Mouse (Mus musculus) stomach, embryonic 15.5 days (tissue): ENCODE results near the gene Defb29. TPM values are rescaled to one million over a fixed set of nuclear protein-coding genes. Genes with fewer than 3 reads are reported as not detected.

Source experiments
- ATAC-seq: fragments of 200-750 bp; cut with Nextera tagmentation; 2 replicates; pipeline ENCODE4 v1.8.0; 2017; ENCODE audit warnings: low read depth, moderate number of reproducible peaks, moderate TSS enrichment; ENCODE audit not compliant: insufficient read depth, low FRiP score
- H3K27ac ChIP-seq: fragments of 300-500 bp; sonication (generic); 2 replicates; pipeline ENCODE4 v1.5.1; 2015; ENCODE audit warnings: mild to moderate bottlenecking, inconsistent platforms
- H3K27me3 ChIP-seq: fragments of 300-500 bp; sonication (generic); replicated peaks from 2 replicates; pipeline ENCODE4 v1.6.1; 2015; ENCODE audit warnings: inconsistent platforms
- H3K36me3 ChIP-seq: fragments of 300-500 bp; sonication (generic); 2 replicates; pipeline ENCODE4 v1.6.1; 2015; ENCODE audit warnings: inconsistent platforms
- H3K4me1 ChIP-seq: fragments of 300-500 bp; sonication (generic); 2 replicates; pipeline ENCODE4 v1.6.1; 2015; ENCODE audit warnings: inconsistent platforms
- H3K4me2 ChIP-seq: fragments of 300-500 bp; sonication (generic); 2 replicates; pipeline ENCODE4 v1.6.1; 2015; ENCODE audit warnings: mild to moderate bottlenecking, inconsistent platforms
- H3K4me3 ChIP-seq: fragments of 300-500 bp; sonication (generic); replicated peaks from 2 replicates; pipeline ENCODE4 v1.5.1; 2015; ENCODE audit warnings: inconsistent platforms
- H3K9ac ChIP-seq: fragments of 300-500 bp; sonication (generic); 2 replicates; pipeline ENCODE4 v1.6.1; 2015; ENCODE audit warnings: inconsistent platforms
- H3K9me3 ChIP-seq: fragments of 300-500 bp; sonication (generic); 2 replicates; pipeline ENCODE4 v1.6.1; 2016; ENCODE audit warnings: inconsistent platforms
- WGBS: fragments of 180-500 bp; shearing (Covaris S2); methylation state at CpG from one replicate; pipeline ENCODE4 v1.1.7; 2015; 5-methylcytosine and 5-hydroxymethylcytosine counted together
- polyA plus RNA-seq: library from polyadenylated mRNA; unstranded; fragments of >200 nt; fragmentation: Nextera tagmentation; extraction: Ambion mirVana; gene quantifications from 2 replicates; pipeline ENCODE4 v1.2.1, GENCODE M21; 2015

The Defb29 gene
- polyA plus RNA-seq, 1 experiment from 2014 or later = not detected

GRCm38 (mm10) chr2:152553774-152554423, 14.0 kb upstream of the Defb29 start:
- no peak for ATAC-seq
- H3K4me3 ChIP-seq = no peak overlapping the region
- no peaks in the 10 kb centered on the region for H3K9me3 ChIP-seq
- H3K4me1 ChIP-seq = no peaks in the 10 kb centered on the region
- H3K27ac ChIP-seq = no peak overlapping the region
- no peaks in the 10 kb centered on the region for H3K36me3 ChIP-seq
- no peaks in the 10 kb centered on the region for H3K27me3 ChIP-seq
- no peak overlapping the region for H3K9ac ChIP-seq
- WGBS = 9% methylated on average over 16 of the region's 16 CpGs
- H3K4me2 ChIP-seq = peak overlapping the region; percentile 45

GRCm38 (mm10) chr2:152548124-152548523, 8.2 kb upstream of the Defb29 start:
- Histone ChIP-seq H3K4me3 (no peak overlapping the region), H3K9ac (no peak overlapping the region), H3K4me2 (no peak overlapping the region), H3K9me3 (no peaks in the 10 kb centered on the region), H3K36me3 (no peaks in the 10 kb centered on the region), H3K4me1 (no peaks in the 10 kb centered on the region), H3K27ac (no peak overlapping the region), H3K27me3 (no peaks in the 10 kb centered on the region)
- 45% methylated on average over 5 of the region's 5 CpGs for WGBS
- no peak for ATAC-seq

GRCm38 (mm10) chr2:152544691-152545090, 4.8 kb upstream of the Defb29 start:
- no peaks in the 10 kb centered on the region for H3K9me3 ChIP-seq
- H3K9ac ChIP-seq = no peak overlapping the region
- no peaks in the 10 kb centered on the region for H3K27me3 ChIP-seq
- no peak overlapping the region for H3K27ac ChIP-seq
- no peaks in the 10 kb centered on the region for H3K4me1 ChIP-seq
- ATAC-seq = no peak
- H3K36me3 ChIP-seq = no peaks in the 10 kb centered on the region
- no peak overlapping the region for H3K4me2 ChIP-seq
- H3K4me3 ChIP-seq = no peak overlapping the region
- 14% methylated on average over 4 of the region's 4 CpGs for WGBS

GRCm38 (mm10) chr2:152543478-152543877, 3.6 kb upstream of the Defb29 start:
- Histone ChIP-seq H3K9me3 (no peaks in the 10 kb centered on the region), H3K27me3 (no peaks in the 10 kb centered on the region), H3K4me3 (no peak overlapping the region), H3K9ac (no peak overlapping the region), H3K4me2 (no peak overlapping the region), H3K27ac (no peak overlapping the region), H3K4me1 (no peaks in the 10 kb centered on the region), H3K36me3 (no peaks in the 10 kb centered on the region)
- ATAC-seq = no peak
- WGBS = 64% methylated on average over 4 of the region's 4 CpGs

- no peak overlapping the region for H3K4me2 ChIP-seq
- no peaks in the 10 kb centered on the region for H3K9me3 ChIP-seq
- H3K4me1 ChIP-seq = no peaks in the 10 kb centered on the region
- no peaks in the 10 kb centered on the region for H3K27me3 ChIP-seq
- H3K9ac ChIP-seq = no peak overlapping the region
- no peak overlapping the region for H3K4me3 ChIP-seq
- 84% methylated on average over 2 of the region's 2 CpGs for WGBS
- H3K27ac ChIP-seq = no peak overlapping the region
- no peak for ATAC-seq
- no peaks in the 10 kb centered on the region for H3K36me3 ChIP-seq
Measured at GRCm38 (mm10) chr2:152542897-152543296, 3.0 kb upstream of the Defb29 start.

- no peak for ATAC-seq
- H3K27me3 ChIP-seq = no peaks in the 10 kb centered on the region
- WGBS = 76% methylated on average over 9 of the region's 9 CpGs
- no peaks in the 10 kb centered on the region for H3K36me3 ChIP-seq
- no peak overlapping the region for H3K27ac ChIP-seq
- no peak overlapping the region for H3K9ac ChIP-seq
- no peak overlapping the region for H3K4me2 ChIP-seq
- no peaks in the 10 kb centered on the region for H3K9me3 ChIP-seq
- no peak overlapping the region for H3K4me3 ChIP-seq
- no peaks in the 10 kb centered on the region for H3K4me1 ChIP-seq
Measured at GRCm38 (mm10) chr2:152541979-152542378, 2.1 kb upstream of the Defb29 start.

GRCm38 (mm10) chr2:152517981-152518380, 21.9 kb downstream of the Defb29 start, which contains the start of gene Defb28:
Gene Defb28, plus strand, starts transcription at chr2:152518255.
- no peaks in the 10 kb centered on the region for H3K36me3 ChIP-seq
- no peaks in the 10 kb centered on the region for H3K27me3 ChIP-seq
- 73% methylated on average over 4 of the region's 4 CpGs for WGBS
- no peak within 1 kb of the TSS for H3K9ac ChIP-seq
- H3K4me3 ChIP-seq = no peak within 1 kb of the TSS
- H3K9me3 ChIP-seq = no peaks in the 10 kb centered on the region
- ATAC-seq = no peak
- no peaks in the 10 kb centered on the region for H3K4me1 ChIP-seq
- no peak within 1 kb of the TSS for H3K4me2 ChIP-seq
- H3K27ac ChIP-seq = no peak within 1 kb of the TSS

- ATAC-seq = no peak
Measured at GRCm38 (mm10) chr2:152516084-152516483, 23.8 kb downstream of the Defb29 start.

GRCm38 (mm10) chr2:152511592-152511991, 28.3 kb downstream of the Defb29 start, which contains the start of gene Defb26:
Gene Defb26, minus strand, starts transcription at chr2:152511692.
- Histone ChIP-seq H3K4me1 (no peaks in the 10 kb centered on the region), H3K9me3 (no peaks in the 10 kb centered on the region), H3K36me3 (no peaks in the 10 kb centered on the region), H3K27ac (no peak within 1 kb of the TSS), H3K4me2 (no peak within 1 kb of the TSS), H3K9ac (no peak within 1 kb of the TSS), H3K4me3 (no peak within 1 kb of the TSS), H3K27me3 (no peaks in the 10 kb centered on the region)
- ATAC-seq = no peak
- 88% methylated on average over 1 of the region's 1 CpGs for WGBS

More at GRCm38 (mm10) chr2:152516084-152516483, 23.8 kb downstream of the Defb29 start:
- no peaks in the 10 kb centered on the region for H3K9me3 ChIP-seq
- no peaks in the 10 kb centered on the region for H3K4me1 ChIP-seq
- H3K4me3 ChIP-seq = no peak overlapping the region
- no peaks in the 10 kb centered on the region for H3K36me3 ChIP-seq
- H3K27me3 ChIP-seq = no peaks in the 10 kb centered on the region
- H3K9ac ChIP-seq = no peak overlapping the region
- 50% methylated on average over 4 of the region's 4 CpGs for WGBS
- H3K4me2 ChIP-seq = no peak overlapping the region
- H3K27ac ChIP-seq = no peak overlapping the region

- no peak for ATAC-seq
- H3K27me3 ChIP-seq = no peaks in the 10 kb centered on the region
- H3K9me3 ChIP-seq = no peaks in the 10 kb centered on the region
- no peak overlapping the region for H3K9ac ChIP-seq
- no peak overlapping the region for H3K4me2 ChIP-seq
- no peaks in the 10 kb centered on the region for H3K36me3 ChIP-seq
- no peaks in the 10 kb centered on the region for H3K4me1 ChIP-seq
- 74% methylated on average over 2 of the region's 2 CpGs for WGBS
- H3K4me3 ChIP-seq = no peak overlapping the region
- H3K27ac ChIP-seq = no peak overlapping the region
Measured at GRCm38 (mm10) chr2:152503950-152504349, 35.9 kb downstream of the Defb29 start.

- Histone ChIP-seq H3K4me1 (no peaks in the 10 kb centered on the region), H3K27me3 (no peaks in the 10 kb centered on the region)
- 72% methylated on average over 6 of the region's 6 CpGs for WGBS
Measured at GRCm38 (mm10) chr2:152500863-152501229, 39.1 kb downstream of the Defb29 start.

GRCm38 (mm10) chr2:152500204-152500862, 39.6 kb downstream of the Defb29 start:
- H3K36me3 ChIP-seq = no peaks in the 10 kb centered on the region
- H3K4me2 ChIP-seq = no peak overlapping the region
- H3K9me3 ChIP-seq = no peaks in the 10 kb centered on the region
- ATAC-seq = no peak
- no peak overlapping the region for H3K27ac ChIP-seq
- no peak overlapping the region for H3K9ac ChIP-seq
- H3K4me3 ChIP-seq = no peak overlapping the region
- H3K27me3 ChIP-seq = no peaks in the 10 kb centered on the region
- WGBS = 64% methylated on average over 7 of the region's 7 CpGs
- no peaks in the 10 kb centered on the region for H3K4me1 ChIP-seq

More at GRCm38 (mm10) chr2:152500863-152501229, 39.1 kb downstream of the Defb29 start:
- Histone ChIP-seq H3K9ac (no peak overlapping the region), H3K4me3 (no peak overlapping the region), H3K9me3 (no peaks in the 10 kb centered on the region), H3K36me3 (no peaks in the 10 kb centered on the region), H3K27ac (no peak overlapping the region), H3K4me2 (no peak overlapping the region)
- no peak for ATAC-seq
